Mouse (Mus musculus): ENCODE measurements at regions not wholly inside any gene's neighbourhood (a gene's known extent, or its start where the extent isn't known, plus 50 kb on each side); places are given as distances from the start of the nearest gene placed in this dataset.
"Not testable (repeated sequence)": the region's sequence is repeated elsewhere in the genome, so short reads cannot be mapped to it uniquely, and the experiment has no call there.

DNA sequence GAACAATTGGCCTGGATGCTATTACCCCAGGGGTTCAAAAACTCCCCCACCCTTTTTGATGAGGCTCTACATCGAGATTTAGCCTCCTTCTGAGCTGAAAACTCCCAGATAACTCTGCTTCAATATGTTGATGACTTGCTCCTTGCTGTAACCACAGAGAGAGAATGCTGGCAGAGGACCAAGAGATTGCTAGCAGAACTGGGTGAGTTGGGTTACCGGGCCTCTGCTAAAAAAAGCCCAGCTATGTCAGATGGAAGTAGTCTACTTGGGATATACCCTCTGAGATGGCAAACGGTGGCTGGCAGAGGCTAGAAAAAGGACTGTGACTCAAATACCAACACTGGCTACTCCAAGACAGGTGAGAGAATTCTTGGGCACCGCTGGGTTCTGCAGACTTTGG lies 63.9 kb upstream of the Gm906 start:
- H3K9ac ChIP-seq (ENCODE audit: low read length); H3K4me3 ChIP-seq (ENCODE audit: low read depth, low read length); H3K9me3 ChIP-seq (ENCODE audit: control insufficient read depth, low read length); ATAC-seq (ENCODE audit: insufficient number of reproducible peaks, low FRiP score, low TSS enrichment, low read depth); H3K4me2 ChIP-seq (ENCODE audit: low read depth, severe bottlenecking); H3K27ac ChIP-seq (replicated peaks; ENCODE audit: low read depth, low read length); H3K36me3 ChIP-seq (ENCODE audit: control insufficient read depth, insufficient read depth, low read length); H3K27me3 ChIP-seq (ENCODE audit: control insufficient read depth, insufficient read depth, low read length); H3K4me1 ChIP-seq (ENCODE audit: control insufficient read depth, insufficient read depth, low read length); DNase-seq (ENCODE audit: low spot score): not testable (repeated sequence)
- 78% methylated on average over 4 of the region's 4 CpGs for WGBS

DNA sequence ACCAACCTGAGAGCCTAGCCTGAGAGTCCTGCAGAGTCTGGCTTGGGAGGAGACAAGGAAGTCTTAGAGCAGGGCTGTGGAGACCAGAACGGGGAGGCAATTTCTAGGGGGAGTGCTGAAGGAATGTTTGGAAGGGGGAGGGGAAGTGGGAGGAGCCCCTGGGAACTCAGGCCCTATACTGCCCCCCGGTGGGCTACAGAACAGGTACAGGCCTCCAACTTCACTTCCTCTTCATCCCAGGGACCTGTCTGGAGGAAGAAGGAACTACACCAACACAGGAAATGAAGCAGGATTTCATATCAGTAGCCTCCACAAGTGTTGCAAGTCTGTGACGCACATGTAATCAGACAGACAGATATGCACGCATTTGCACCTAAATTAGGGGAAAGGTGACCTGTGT lies 72.4 kb upstream of the Gm906 start:
- ATAC-seq (ENCODE audit: insufficient number of reproducible peaks, low FRiP score, low TSS enrichment, low read depth) = no peak

DNA sequence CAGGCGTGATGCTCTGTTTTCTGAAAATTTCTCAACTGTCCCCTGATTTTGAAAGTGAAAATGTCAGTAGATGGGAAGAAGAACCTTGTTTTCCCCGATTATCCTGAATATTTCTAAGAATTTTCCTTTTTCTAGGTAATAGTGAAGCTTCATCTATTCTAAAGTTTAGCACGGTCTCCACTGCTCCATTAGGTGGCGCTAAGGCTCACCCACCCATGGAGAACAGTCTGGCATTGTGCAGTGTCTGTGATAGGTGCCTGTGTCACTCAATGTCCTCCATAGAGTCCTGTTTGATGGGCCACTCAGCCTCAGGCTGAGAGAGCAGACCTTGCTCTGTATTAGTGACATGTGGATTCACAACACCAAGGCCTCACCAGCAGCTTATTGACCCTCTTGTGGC lies 78.5 kb upstream of the Gm906 start:
- Histone ChIP-seq H3K36me3 (ENCODE audit: control insufficient read depth, insufficient read depth, low read length) (no peaks in the 10 kb centered on the region), H3K27ac (replicated peaks; ENCODE audit: low read depth, low read length) (no peak overlapping the region), H3K9ac (ENCODE audit: low read length) (no peak overlapping the region), H3K9me3 (ENCODE audit: control insufficient read depth, low read length) (no peaks in the 10 kb centered on the region), H3K4me3 (ENCODE audit: low read depth, low read length) (no peak overlapping the region), H3K4me1 (ENCODE audit: control insufficient read depth, insufficient read depth, low read length) (no peaks in the 10 kb centered on the region), H3K27me3 (ENCODE audit: control insufficient read depth, insufficient read depth, low read length) (no peaks in the 10 kb centered on the region), H3K4me2 (ENCODE audit: low read depth, severe bottlenecking) (no peak overlapping the region)
- ATAC-seq (ENCODE audit: insufficient number of reproducible peaks, low FRiP score, low TSS enrichment, low read depth) (no peak), DNase-seq (ENCODE audit: low spot score) (no peak)
- 73% methylated on average over 4 of the region's 4 CpGs for WGBS

More for the DNA sequence above, 72.4 kb upstream of the Gm906 start:
- Histone ChIP-seq H3K27me3 (ENCODE audit: control insufficient read depth, insufficient read depth, low read length) (no peaks in the 10 kb centered on the region), H3K4me3 (ENCODE audit: low read depth, low read length) (no peak overlapping the region), H3K27ac (replicated peaks; ENCODE audit: low read depth, low read length) (no peak overlapping the region), H3K9ac (ENCODE audit: low read length) (no peak overlapping the region), H3K4me1 (ENCODE audit: control insufficient read depth, insufficient read depth, low read length) (no peaks in the 10 kb centered on the region), H3K4me2 (ENCODE audit: low read depth, severe bottlenecking) (no peak overlapping the region), H3K9me3 (ENCODE audit: control insufficient read depth, low read length) (no peaks in the 10 kb centered on the region), H3K36me3 (ENCODE audit: control insufficient read depth, insufficient read depth, low read length) (no peaks in the 10 kb centered on the region)
- DNase-seq (ENCODE audit: low spot score) = peak; percentile 21
- 51% methylated on average over 4 of the region's 4 CpGs for WGBS

DNA sequence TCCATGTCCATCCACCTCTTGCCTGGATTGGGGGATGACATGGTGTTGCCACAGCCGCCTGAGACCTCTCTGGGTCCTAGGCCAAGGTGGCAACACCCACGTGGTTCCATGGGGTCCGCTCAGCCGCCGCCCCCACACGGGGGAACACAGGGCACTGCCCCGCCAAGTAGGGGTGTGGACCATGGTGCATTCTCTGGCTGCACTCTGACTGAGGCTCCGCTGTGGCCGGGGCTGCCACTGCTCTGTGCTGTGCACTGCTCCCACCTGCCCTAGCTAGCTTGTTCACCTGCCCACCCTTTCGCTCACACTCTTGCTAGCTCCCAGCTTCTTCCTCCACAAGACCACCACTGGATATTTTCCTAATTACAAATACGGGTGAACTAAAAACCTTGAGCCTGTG lies 73.5 kb upstream of the Fbxw17 start:
- Histone ChIP-seq H3K4me3 (ENCODE audit: low read depth, low read length) (no peak overlapping the region), H3K27me3 (ENCODE audit: control insufficient read depth, insufficient read depth, low read length) (no peaks in the 10 kb centered on the region), H3K9ac (ENCODE audit: low read length) (no peak overlapping the region), H3K9me3 (ENCODE audit: control insufficient read depth, low read length) (no peaks in the 10 kb centered on the region), H3K27ac (replicated peaks; ENCODE audit: low read depth, low read length) (no peak overlapping the region), H3K36me3 (ENCODE audit: control insufficient read depth, insufficient read depth, low read length) (no peaks in the 10 kb centered on the region), H3K4me1 (ENCODE audit: control insufficient read depth, insufficient read depth, low read length) (no peaks in the 10 kb centered on the region), H3K4me2 (ENCODE audit: low read depth, severe bottlenecking) (no peak overlapping the region)
- DNase-seq (ENCODE audit: low spot score) (no peak), ATAC-seq (ENCODE audit: insufficient number of reproducible peaks, low FRiP score, low TSS enrichment, low read depth) (no peak)
- 92% methylated on average over 11 of the region's 11 CpGs for WGBS

DNA sequence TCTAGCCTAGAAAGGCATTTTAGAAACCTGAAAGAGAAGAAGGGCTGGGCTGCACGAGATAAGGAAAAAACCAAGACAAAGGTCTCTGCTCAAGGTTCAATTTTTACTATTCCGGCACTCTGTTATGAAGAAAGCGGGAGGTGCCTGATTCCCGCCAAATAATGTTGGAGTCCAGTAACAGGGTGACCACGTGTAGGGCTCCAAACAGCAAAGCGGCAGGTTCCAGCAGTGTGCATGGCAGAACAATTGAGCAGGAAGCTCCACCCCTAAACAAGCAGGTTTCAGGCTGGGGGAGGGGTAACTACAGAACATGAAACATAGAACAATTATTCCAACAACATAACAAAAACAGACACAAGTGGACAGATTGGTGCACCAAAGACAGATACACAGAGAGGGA lies 65.7 kb upstream of the Fbxw17 start:
- Histone ChIP-seq H3K27me3 (ENCODE audit: control insufficient read depth, insufficient read depth, low read length) (no peaks in the 10 kb centered on the region), H3K27ac (replicated peaks; ENCODE audit: low read depth, low read length) (no peak overlapping the region), H3K9me3 (ENCODE audit: control insufficient read depth, low read length) (no peaks in the 10 kb centered on the region), H3K4me1 (ENCODE audit: control insufficient read depth, insufficient read depth, low read length) (no peaks in the 10 kb centered on the region), H3K4me2 (ENCODE audit: low read depth, severe bottlenecking) (no peak overlapping the region), H3K36me3 (ENCODE audit: control insufficient read depth, insufficient read depth, low read length) (no peaks in the 10 kb centered on the region), H3K9ac (ENCODE audit: low read length) (no peak overlapping the region), H3K4me3 (ENCODE audit: low read depth, low read length) (no peak overlapping the region)
- DNase-seq (ENCODE audit: low spot score) (no peak), ATAC-seq (ENCODE audit: insufficient number of reproducible peaks, low FRiP score, low TSS enrichment, low read depth) (no peak)
- 85% methylated on average over 6 of the region's 6 CpGs for WGBS

DNA sequence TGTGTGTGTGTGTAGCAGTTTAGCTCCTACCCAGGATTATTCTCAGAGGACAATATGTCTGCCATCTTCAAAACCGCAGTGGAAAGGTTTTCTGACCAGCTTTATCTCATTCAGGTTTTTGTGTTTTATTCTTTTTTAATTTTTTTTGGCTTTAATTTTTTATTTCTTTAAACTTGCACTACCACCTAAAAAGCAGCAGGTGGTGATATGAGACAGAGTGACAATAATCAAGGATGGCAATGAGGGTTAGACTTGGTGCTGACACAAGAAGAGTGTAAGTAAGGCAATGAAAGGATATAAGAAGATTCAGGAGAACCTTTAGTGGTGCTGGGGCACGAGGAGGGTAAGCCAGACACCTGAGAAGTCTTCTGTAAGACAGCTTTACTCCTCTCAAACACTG lies 62.4 kb upstream of the Fbxw17 start:
- Histone ChIP-seq H3K27me3 (ENCODE audit: control insufficient read depth, insufficient read depth, low read length) (no peaks in the 10 kb centered on the region), H3K4me2 (ENCODE audit: low read depth, severe bottlenecking) (no peak overlapping the region), H3K4me1 (ENCODE audit: control insufficient read depth, insufficient read depth, low read length) (no peaks in the 10 kb centered on the region), H3K36me3 (ENCODE audit: control insufficient read depth, insufficient read depth, low read length) (no peaks in the 10 kb centered on the region), H3K4me3 (ENCODE audit: low read depth, low read length) (no peak overlapping the region), H3K9me3 (ENCODE audit: control insufficient read depth, low read length) (no peaks in the 10 kb centered on the region), H3K27ac (replicated peaks; ENCODE audit: low read depth, low read length) (no peak overlapping the region), H3K9ac (ENCODE audit: low read length) (no peak overlapping the region)
- ATAC-seq (ENCODE audit: insufficient number of reproducible peaks, low FRiP score, low TSS enrichment, low read depth) (no peak), DNase-seq (ENCODE audit: low spot score) (no peak)
- 71% methylated on average over 2 of the region's 2 CpGs for whole genome bisulfite sequencing

DNA sequence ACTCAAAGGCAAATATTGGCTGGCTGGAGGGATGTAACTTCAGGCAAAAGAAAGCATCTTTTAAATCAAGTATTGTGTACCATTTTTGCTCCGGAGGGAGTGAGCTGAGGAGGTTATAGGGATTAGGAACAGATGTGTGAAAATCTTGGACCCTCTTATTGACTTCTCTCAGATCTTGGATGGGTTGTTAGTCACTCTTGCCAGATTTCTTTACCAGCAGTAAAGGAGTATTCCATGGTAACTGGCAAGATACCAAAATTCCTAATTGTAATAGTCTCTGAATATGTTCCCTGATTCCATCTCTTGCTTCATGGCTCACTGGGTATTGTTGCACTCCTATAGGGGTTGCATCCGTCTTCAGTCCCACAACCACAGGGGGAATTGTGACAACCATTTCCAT lies 58.1 kb upstream of the Fbxw17 start:
- H3K4me2 ChIP-seq (ENCODE audit: low read depth, severe bottlenecking) = no peak overlapping the region
- H3K27ac ChIP-seq (replicated peaks; ENCODE audit: low read depth, low read length) = no peak overlapping the region
- H3K36me3 ChIP-seq (ENCODE audit: control insufficient read depth, insufficient read depth, low read length) = no peaks in the 10 kb centered on the region
- no peak for DNase-seq (ENCODE audit: low spot score)
- no peak overlapping the region for H3K9ac ChIP-seq (ENCODE audit: low read length)
- WGBS = 81% methylated on average over 2 of the region's 2 CpGs
- no peak for ATAC-seq (ENCODE audit: insufficient number of reproducible peaks, low FRiP score, low TSS enrichment, low read depth)
- no peak overlapping the region for H3K4me3 ChIP-seq (ENCODE audit: low read depth, low read length)
- no peaks in the 10 kb centered on the region for H3K4me1 ChIP-seq (ENCODE audit: control insufficient read depth, insufficient read depth, low read length)
- H3K9me3 ChIP-seq (ENCODE audit: control insufficient read depth, low read length) = no peaks in the 10 kb centered on the region
- no peaks in the 10 kb centered on the region for H3K27me3 ChIP-seq (ENCODE audit: control insufficient read depth, insufficient read depth, low read length)
